Mouse (Mus musculus) CH12.LX (cell line): Measurements from ENCODE around the gene Slc25a33.

Experiments
- BHLHE40 ChIP-seq: IDR thresholded peaks from 2 replicates; pipeline ENCODE4 v1.6.1; 2011; ENCODE audit warnings: mild to moderate bottlenecking, low read depth, low read length, improper control_type of control experiment
- CTCF ChIP-seq, 2 experiments: IDR thresholded peaks in 1 of 2; conservative IDR thresholded peaks in 1 of 2; 2 replicates each; pipeline ENCODE4 v1.5.1; 2011 to 2012; ENCODE audit warnings: low read depth in 2 of 2, low read length in 2 of 2, improper control_type of control experiment in 1 of 2, inconsistent platforms in 1 of 2, mild to moderate bottlenecking in 1 of 2, moderate library complexity in 1 of 2
- E2F4 ChIP-seq: IDR thresholded peaks from 2 replicates; pipeline ENCODE4 v1.6.1; 2011; ENCODE audit warnings: low read depth, low read length, improper control_type of control experiment; ENCODE audit not compliant: insufficient replicate concordance
- EP300 ChIP-seq: IDR thresholded peaks from 2 replicates; pipeline ENCODE4 v1.6.1; 2011; ENCODE audit warnings: low read length, improper control_type of control experiment
- POLR2A ChIP-seq: IDR thresholded peaks from 2 replicates; pipeline ENCODE4 v1.6.1; 2011; ENCODE audit warnings: low read depth, mild to moderate bottlenecking, improper control_type of control experiment, low read length
- RAD21 ChIP-seq: IDR thresholded peaks from 2 replicates; pipeline ENCODE4 v1.6.1; 2011; ENCODE audit warnings: low read depth, mild to moderate bottlenecking, low read length, improper control_type of control experiment, moderate library complexity
- SMC3 ChIP-seq: IDR thresholded peaks from 2 replicates; pipeline ENCODE4 v1.6.1; 2011; ENCODE audit warnings: low read depth, low read length, improper control_type of control experiment
- TCF12 ChIP-seq: IDR thresholded peaks from 2 replicates; pipeline ENCODE4 v1.6.1; 2014; ENCODE audit warnings: low read depth, mild to moderate bottlenecking, inconsistent platforms, low read length, improper control_type of control experiment
- ZNF384 ChIP-seq: IDR thresholded peaks from 2 replicates; pipeline ENCODE4 v1.6.1; 2012; ENCODE audit warnings: low read depth, low read length, improper control_type of control experiment, inconsistent platforms

DNA sequence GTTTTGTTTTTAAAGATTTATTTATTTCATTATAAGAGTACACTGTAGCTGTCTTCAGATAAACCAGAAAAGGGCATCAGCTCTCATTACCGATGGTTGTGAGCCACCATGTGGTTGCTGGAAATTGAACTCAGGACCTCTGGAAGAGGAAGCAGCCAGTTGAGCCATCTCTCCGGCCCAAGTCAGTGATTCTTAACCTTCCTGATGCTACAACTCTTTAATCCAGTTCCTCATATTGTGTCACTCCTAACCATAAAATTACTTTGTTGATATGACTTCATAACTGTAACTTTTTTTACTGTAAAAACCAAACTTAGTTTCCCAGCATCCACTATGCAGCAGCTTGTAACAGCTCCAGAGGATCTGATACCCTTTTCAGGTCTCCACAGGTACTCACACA, 10.7 kb downstream of the Slc25a33 start:
- TF ChIP-seq E2F4 (no peak), SMC3 (no peak), ZNF384 (no peak), CTCF (conservative IDR thresholded peaks at IDR 0.05 in 1 of 2, IDR thresholded peaks at IDR 0.05 in 1 of 2; ENCODE audit: low read depth in 2 of 2, low read length in 2 of 2) (no peak), TCF12 (no peak), POLR2A (no peak), RAD21 (no peak), BHLHE40 (no peak), EP300 (no peak)
